ENCODE assay signal across 27 mouse cellular contexts in the genomic region with DNA sequence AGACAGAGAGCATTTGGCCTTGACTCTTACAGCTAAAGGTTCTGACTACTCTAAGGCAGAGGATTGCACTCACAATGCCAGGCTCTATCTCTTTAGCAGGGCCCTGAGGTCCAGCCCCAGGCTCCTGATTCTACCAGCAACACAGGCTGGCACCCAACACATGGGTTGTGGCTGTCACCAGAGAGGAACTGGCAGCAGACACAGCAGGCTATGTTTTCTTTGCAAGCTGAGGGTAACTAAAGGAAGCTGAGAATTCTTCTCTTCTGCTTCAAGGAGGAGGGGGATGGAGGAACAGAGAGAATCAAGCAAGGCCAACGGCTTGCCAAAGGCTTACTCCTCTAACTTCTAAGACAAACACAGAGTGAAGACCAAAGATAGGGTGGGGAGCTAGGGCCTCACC.
"Had no signal": no experiment of that assay in that cellular context is flagged by ENCODE, and none has a peak within 500 bp of the region (broad histone marks: within the 10 kb centered on the region; RNA-seq: fewer than 3 reads in every experiment).

No protein-coding gene starts in this region.

- H3K4me3 ChIP-seq: gastrocnemius, adult 2 months; heart, embryonic 10.5 days; heart, embryonic 12.5 days; hindbrain, embryonic 10.5 days; hindbrain, embryonic 12.5 days; intestine, embryonic 15.5 days; layer of hippocampus, adult 2 months; limb, embryonic 13.5 days; limb, embryonic 15.5 days; liver, embryonic 12.5 days had no signal

- H3K27me3 ChIP-seq: heart, embryonic 12.5 days; hindbrain, embryonic 12.5 days; intestine, embryonic 15.5 days; limb, embryonic 15.5 days had no signal

- H3K4me2 ChIP-seq: heart, embryonic 12.5 days; hindbrain, embryonic 12.5 days; hindbrain, embryonic 14.5 days; intestine, embryonic 15.5 days; limb, embryonic 13.5 days; limb, embryonic 15.5 days; liver, embryonic 12.5 days had no signal

- H3K36me3 ChIP-seq: heart, embryonic 10.5 days; heart, embryonic 12.5 days; hindbrain, embryonic 10.5 days; hindbrain, embryonic 12.5 days; intestine, embryonic 15.5 days; limb, embryonic 13.5 days; limb, embryonic 15.5 days; liver, embryonic 12.5 days had no signal

- H3K4me1 ChIP-seq: liver, embryonic 12.5 days had no signal

- H3K9ac ChIP-seq: heart, embryonic 12.5 days; hindbrain, embryonic 12.5 days; hindbrain, embryonic 14.5 days; intestine, embryonic 15.5 days; limb, embryonic 13.5 days; limb, embryonic 15.5 days; liver, embryonic 12.5 days; liver, embryonic 14.5 days had no signal

- DNase-seq: gastrocnemius, adult 2 months; gastrocnemius, postnatal 10 days; gastrocnemius, postnatal 25 days; heart, adult 18-20 months; heart, postnatal 10 days; heart, postnatal 4 days; kidney, adult 18-20 months; kidney, adult 8-10 months; kidney, postnatal 10 days; kidney, postnatal 25 days; kidney, postnatal 4 days; layer of hippocampus, adult 9-11 months; layer of hippocampus, postnatal 36 days; left cerebral cortex, postnatal 4 days had no signal

- ATAC-seq: hindbrain, embryonic 16.5 days; inflammation-experienced regulatory T-cells, adult 6 months; intestine, embryonic 15.5 days; liver, embryonic 12.5 days had no signal

- H3K27ac ChIP-seq: gastrocnemius, adult 2 months; heart, embryonic 10.5 days; hindbrain, embryonic 10.5 days; hindbrain, embryonic 12.5 days; hindbrain, embryonic 14.5 days; intestine, embryonic 15.5 days; layer of hippocampus, adult 2 months; limb, embryonic 13.5 days; limb, embryonic 15.5 days; liver, embryonic 12.5 days; liver, embryonic 14.5 days had no signal

- H3K9me3 ChIP-seq: heart, embryonic 10.5 days; hindbrain, embryonic 10.5 days; hindbrain, embryonic 12.5 days; intestine, embryonic 15.5 days; limb, embryonic 13.5 days; limb, embryonic 15.5 days; liver, embryonic 12.5 days had no signal
